Mouse (Mus musculus) layer of hippocampus, adult 11-12 months (tissue): Measurements from ENCODE around the gene Ntrk3.

Experiments used
- DNase-seq: peaks from one replicate; pipeline ENCODE4 v3.0.0; 2022; ENCODE audit warnings: low spot score

Gene Ntrk3

DNA sequence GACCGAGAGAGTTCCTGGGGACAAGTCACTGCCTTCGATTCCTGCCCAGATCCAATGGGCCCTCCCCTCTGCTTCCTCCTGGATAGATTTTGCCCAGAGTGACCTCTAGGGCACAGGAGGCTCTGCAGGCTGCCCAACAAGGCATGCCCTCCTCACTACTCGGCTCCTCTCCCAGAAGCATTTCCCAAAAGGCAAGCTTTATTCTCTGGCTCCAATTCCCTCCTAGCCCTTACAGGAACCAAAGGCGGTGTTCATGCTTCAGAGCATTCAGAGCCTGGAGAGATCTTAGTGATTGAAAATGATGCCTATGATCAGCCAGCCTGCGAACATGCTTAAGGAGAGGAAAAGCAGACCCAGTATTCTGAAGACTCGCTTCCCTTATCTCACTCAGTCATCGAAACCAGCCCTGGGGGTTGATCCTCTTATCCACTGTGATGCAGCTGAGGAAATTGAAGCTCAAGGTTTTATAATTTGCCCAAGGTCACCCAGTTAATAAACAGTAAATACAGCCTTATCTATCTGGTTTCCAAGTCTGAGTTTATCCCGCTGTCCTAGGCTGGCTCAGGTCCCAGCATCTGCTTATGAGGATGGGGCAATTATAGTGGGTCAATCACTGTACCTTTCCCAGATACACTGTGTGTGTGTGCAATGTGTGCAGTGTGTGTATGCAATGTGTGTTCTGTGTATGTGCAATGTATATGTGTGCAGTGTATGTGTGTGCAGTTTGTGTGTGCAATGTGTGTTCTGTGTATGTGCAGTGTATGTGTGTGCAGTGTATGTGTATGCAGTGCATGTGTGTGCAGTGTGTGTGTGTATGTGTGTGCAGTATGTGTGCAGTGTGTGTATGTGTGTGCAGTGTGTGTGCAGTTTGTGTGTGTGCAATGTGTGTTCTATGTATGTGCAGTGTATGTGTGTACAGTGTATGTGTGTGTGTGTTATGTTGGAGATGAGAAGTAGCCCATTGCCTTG lies 376.2 kb downstream of the Ntrk3 start:
- no peak for DNase-seq

DNA sequence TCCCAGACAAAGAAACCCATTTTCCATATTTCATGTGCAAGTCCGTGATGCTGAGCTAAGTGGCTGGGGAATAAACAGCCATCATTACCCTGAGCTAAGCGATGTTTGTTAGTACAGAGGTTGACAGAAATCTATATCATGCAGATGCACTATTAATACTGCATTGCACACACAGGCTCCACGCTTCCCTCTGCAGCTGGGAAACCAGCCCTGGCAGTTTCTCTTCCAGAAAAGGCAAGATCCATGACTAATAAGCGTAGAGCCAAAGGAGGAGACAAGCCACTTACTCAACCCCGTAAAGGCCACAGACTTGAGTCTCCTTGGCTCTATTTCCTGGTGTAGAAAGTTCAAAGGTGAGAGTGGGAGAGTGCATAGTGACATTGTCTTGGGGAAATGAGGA lies 390.3 kb downstream of the Ntrk3 start:
- DNase-seq = no peak

GRCm38 (mm10) chr7:78333422-78333821 lies 404.4 kb downstream of the Ntrk3 start:
- no peak for DNase-seq

- no peak for DNase-seq
These were observed 409.5 kb downstream of the Ntrk3 start for GRCm38 (mm10) chr7:78328301-78328700.

DNA sequence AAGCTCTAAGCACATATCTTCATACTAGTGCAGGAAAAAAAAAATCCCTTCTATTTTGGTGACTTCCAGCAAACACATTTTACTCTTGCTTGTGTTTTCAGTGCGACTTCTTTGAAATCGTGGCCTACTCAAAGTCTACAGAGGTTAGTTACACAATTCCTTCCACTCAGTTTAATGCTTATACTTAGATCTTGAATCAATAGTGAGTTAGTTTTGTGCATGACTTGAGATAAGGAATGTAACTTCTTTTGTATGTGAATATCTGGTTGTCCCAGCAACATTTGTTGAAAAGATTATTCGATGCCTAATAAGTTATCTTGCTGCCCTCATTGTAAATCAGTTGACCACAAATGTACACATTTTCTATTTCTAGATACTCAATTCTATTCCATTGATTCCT lies 411.6 kb downstream of the Ntrk3 start:
- no peak for DNase-seq

GRCm38 (mm10) chr7:78318640-78319039 lies 419.2 kb downstream of the Ntrk3 start:
- no peak for DNase-seq

GRCm38 (mm10) chr7:78305770-78306169 lies 432.0 kb downstream of the Ntrk3 start:
- no peak for DNase-seq

GRCm38 (mm10) chr7:78305029-78305428 lies 432.8 kb downstream of the Ntrk3 start:
- no peak for DNase-seq

GRCm38 (mm10) chr7:78297290-78297689 lies 440.5 kb downstream of the Ntrk3 start:
- no peak for DNase-seq

DNA sequence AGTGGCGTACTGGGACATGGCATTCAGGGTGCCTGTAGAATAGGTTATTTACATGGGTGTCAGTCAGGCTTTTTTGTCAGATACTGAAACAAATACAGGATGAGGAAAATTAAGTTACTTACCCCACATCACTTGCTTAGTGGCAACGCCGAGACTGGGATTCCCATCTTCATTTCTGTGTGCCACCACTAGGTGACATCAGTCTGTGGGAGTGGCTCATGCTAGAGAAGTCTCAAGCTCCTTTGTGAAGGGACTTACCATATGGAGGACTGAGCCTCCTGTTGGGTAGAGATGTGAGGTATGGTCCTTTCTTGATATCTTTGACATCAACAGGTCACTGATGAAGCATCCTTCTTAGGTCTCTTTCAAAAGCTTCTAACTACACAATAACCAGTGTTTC lies 443.5 kb downstream of the Ntrk3 start:
- no peak for DNase-seq

- DNase-seq = no peak
These were observed 447.6 kb downstream of the Ntrk3 start for GRCm38 (mm10) chr7:78290186-78290585.

DNA sequence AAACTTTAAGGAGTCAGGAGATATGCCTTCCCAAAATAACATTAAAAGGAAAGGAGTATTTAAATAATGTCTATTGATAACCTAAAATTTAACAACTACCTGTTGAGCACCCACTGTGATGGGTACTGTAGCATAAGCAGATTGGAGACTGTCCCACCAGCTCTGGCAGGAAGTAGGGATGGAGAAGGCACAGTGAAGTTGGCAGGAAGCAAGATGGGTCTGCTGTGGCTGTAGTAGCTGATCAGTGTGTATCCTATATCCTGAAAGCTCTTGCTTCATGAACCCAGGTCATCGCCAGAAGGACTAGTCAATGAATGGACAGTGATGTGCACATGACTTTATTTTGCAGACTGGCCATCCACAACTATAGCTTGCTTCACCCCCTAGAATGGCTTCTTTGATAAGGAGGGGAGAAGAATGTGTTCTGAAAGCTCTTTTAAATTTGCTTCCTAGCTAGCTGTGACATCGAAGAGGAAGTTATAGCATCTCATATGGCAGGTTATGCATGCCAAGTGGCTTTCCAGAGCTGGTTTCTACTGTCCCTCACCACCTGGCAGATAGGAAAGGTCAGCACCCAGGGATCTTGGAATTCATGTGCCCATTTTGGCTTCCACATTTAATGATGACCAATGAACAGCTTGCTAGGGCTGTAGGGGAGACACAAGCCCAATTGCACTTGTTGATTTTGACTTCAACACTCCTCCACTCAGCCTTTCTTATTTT lies 451.1 kb downstream of the Ntrk3 start:
- DNase-seq = no peak

DNA sequence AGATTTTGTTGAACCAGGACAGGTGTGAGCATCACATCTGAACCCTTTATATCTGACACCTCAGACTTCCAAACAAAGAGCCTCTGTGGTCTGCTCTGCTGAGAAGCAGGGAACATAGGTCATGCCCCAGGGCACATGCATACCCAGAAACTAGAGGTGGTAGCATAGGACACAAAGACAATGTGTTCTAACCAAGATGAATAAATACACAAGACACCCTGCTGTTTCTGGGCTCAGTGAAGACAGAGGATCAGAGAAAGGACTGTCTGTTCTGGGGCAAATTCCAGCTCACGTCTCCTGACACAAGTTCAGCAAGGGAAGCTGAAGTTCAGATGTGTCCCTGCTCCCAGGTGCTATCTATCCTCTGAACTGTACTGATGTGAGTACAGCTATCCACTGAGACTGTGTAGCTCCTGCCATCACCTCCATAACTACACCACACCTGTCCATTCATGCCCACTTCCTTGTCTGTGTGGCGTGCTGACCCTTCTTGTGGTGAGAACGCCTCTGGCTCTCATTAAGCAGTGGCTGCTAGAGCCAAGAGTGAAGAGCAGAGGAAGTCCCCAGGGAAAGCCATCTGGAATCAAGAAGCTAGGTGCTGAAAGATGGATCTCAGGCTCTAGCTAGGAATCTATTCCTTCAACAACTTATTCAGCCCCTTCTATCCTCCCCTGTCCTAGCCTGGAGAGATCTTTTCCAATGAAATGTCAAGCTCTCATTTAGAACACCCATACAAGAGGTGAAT lies 468.1 kb downstream of the Ntrk3 start:
- DNase-seq = no peak

DNA sequence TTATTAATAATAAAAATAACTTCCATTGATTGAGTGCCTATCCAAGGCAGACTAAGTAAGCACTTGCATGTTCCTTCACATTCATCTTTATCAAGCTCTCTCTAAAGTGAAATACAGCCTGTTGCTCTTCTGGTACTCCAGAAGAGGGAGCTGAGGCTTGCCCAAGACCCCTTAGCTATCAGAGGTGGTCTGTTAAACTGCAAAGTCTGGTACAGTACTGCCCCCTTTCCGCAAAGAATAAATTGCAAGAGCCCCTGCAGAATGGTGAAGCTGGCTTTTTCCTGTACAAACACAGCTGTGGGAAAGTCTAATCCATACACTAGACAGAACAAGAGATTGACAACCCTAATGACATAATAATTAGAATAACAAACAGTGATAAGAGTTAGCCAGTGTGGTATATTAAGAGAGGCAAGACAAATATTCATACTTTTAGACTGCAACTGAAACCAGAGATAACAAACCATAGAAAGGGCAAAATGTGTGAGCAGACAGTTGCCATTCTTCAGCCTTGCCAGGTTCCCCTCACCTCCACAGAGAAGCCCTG lies 470.3 kb downstream of the Ntrk3 start:
- DNase-seq = no peak

DNA sequence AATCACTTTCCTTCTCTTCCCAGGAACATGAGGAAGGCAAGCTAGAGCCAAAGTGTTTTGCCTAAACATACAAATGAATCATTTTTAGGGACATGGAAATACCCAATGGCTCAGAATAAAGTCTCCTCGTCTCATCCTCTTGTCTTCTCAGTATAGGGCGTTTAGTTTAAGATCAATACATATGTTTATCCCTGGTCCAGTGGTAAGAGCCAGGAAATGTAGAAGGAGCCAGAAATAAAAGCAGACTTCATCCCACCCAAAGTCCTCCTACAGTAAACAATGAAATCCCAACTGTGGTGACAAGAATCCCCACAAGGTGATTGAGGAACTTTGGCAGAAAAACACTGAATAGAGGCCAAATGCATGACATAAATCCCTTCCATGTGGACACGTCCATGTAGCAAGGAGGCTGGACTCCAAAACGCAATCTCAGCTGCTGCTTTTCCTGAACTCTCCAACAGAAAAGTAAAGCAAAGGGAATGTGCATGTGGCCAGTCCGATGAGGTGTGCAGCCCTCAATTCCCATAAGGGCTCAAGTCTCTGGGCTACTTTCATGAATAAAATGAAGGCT lies 473.3 kb downstream of the Ntrk3 start:
- no peak for DNase-seq

DNA sequence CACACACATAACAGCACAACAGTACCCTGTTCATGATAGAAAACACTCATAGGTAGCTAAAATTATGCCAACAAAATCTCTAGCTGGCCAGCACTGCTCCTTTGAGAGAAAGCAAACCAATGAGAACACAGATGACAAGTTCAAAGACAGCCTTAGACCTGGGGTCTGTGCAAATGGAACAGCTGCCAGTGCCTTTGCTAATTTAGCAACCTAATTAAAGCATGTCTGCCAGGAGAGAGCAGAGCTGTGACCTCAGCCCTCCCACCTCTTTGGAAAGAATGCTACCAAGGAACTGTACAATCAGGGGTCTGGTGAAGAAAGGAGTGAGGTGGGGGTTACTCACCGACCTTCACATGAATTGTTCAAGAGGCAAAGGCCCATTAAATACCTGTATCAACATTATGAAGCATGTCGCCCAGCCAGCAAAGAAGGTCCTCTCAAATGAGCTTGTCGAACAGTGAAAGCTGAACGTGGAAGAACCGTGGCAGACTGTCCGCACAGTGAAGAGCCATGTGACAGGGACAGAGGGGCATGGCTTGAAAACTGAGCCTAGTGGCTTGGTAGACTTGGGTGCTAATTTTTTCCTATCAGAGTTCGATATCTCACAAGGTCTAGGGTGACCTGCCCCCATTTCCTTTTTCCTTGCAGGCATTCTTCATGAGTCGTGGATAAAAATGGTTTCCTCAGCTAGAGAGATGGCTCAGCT lies 476.2 kb downstream of the Ntrk3 start:
- DNase-seq = no peak

DNA sequence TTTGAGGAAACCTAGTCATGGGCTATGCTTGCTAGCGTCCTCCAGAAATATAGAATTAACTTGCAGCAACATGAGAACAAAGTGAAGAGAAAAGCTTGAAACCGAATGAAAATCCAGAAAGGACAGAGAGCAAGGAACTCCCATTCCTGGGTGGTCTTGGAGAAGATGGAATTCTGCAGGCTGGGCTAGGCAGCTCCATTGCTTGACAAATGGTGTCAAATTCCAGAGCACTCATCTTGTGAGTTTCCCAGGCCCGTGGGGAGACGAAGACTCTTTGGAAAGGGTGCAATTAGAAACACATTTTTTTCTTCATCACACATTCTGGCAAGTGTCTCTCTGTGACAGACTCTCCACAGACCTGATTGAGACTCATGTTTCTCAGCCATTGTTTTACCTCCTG lies 479.7 kb downstream of the Ntrk3 start:
- DNase-seq = no peak

DNA sequence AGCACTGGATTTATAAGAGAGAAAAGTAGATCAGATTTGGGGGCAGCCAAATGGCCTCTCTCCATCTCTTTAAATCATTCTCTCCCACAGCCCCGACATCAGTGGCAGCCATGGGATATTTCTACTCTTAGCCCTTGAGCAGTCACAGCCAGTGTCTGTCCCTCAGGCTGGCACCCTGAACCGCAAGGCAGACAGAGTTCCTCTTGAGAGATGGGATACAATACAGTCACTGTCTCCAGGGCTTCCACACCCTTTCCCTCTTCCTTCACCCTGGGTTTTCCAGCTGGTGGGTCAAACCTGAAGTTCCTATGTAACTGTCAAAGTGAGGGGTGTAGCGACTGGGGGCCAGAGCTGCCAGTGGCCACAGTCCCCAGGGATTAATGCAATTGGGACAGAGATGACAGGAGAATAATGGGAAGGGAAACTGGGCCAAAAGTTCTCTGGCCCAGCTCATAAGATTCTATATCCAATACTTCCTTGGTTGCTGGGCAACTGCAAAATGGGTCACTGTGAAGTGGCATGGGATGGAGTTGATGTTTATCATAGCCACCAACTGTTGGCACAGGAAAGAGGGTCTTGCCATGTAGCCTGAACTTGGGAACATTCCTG lies 483.9 kb downstream of the Ntrk3 start:
- no peak for DNase-seq

- DNase-seq = no peak
These were observed 489.6 kb downstream of the Ntrk3 start for GRCm38 (mm10) chr7:78248119-78248642.

DNA sequence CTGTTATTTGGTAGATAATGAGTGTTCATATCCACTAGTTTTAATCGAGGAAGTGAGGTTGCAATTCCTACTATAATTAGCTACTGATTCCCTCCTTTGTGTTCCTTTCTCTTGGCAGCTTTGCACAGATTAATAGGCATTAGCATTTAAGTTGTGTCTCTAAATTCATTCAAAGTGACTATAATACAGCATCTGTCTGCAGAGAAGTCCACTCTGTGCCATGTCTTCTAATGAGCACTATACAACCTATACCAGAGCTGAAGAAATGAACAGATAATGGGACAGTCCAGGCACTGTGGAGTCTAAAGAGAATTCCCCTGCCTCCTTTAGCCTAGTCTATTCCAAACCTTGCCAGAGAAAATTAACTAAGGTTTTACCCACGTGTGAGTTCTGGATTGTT lies 498.8 kb downstream of the Ntrk3 start:
- DNase-seq = no peak

GRCm38 (mm10) chr7:78221668-78222067 lies 516.1 kb downstream of the Ntrk3 start:
- DNase-seq = no peak
